Mouse (Mus musculus) yolk sac, embryonic 10.5 days (tissue): ENCODE measurements around the gene Rtl6.

Experiments used
- DNase-seq: peaks from one replicate; pipeline ENCODE4 v3.0.0-alpha.2; 2017; ENCODE audit warnings: low spot score

The Rtl6 gene

GRCm38 (mm10) chr15:84536611-84537010, 21.0 kb downstream of the Rtl6 start:
- no peak for DNase-seq

- no peak for DNase-seq
Observed at GRCm38 (mm10) chr15:84535953-84536352, 21.7 kb downstream of the Rtl6 start.

- DNase-seq = no peak
Observed at GRCm38 (mm10) chr15:84532211-84532610, 25.4 kb downstream of the Rtl6 start.

GRCm38 (mm10) chr15:84531535-84531934, 26.1 kb downstream of the Rtl6 start:
- no peak for DNase-seq

GRCm38 (mm10) chr15:84526921-84527320, 30.7 kb downstream of the Rtl6 start:
- no peak for DNase-seq

GRCm38 (mm10) chr15:84525222-84525883, 32.3 kb downstream of the Rtl6 start:
- no peak for DNase-seq

GRCm38 (mm10) chr15:84522953-84523689, 34.5 kb downstream of the Rtl6 start:
- DNase-seq = no peak

GRCm38 (mm10) chr15:84521486-84521885, 36.1 kb downstream of the Rtl6 start:
- DNase-seq = no peak

- no peak for DNase-seq
Observed at GRCm38 (mm10) chr15:84518540-84518939, 39.1 kb downstream of the Rtl6 start.

GRCm38 (mm10) chr15:84512626-84513296, 44.9 kb downstream of the Rtl6 start:
- peak; percentile 28 for DNase-seq

GRCm38 (mm10) chr15:84509981-84510380, 47.6 kb downstream of the Rtl6 start:
- no peak for DNase-seq

- DNase-seq = no peak
Observed at GRCm38 (mm10) chr15:84509161-84509560, 48.5 kb downstream of the Rtl6 start.

GRCm38 (mm10) chr15:84506026-84506425, 51.6 kb downstream of the Rtl6 start:
- no peak for DNase-seq

GRCm38 (mm10) chr15:84504895-84505294, 52.7 kb downstream of the Rtl6 start:
- no peak for DNase-seq
